Mouse (Mus musculus): Measurements from ENCODE around the gene Kiss1.

- TF ChIP-seq CTCF (IDR thresholded peaks at IDR 0.05; ENCODE audit: borderline replicate concordance, insufficient read depth, low read length): no peak
- no peak for TF ChIP-seq POLR2A (IDR thresholded peaks at IDR 0.05; ENCODE audit: low read depth, low read length)
Measured at GRCm38 (mm10) chr1:133364022-133364630, 42.5 kb downstream of the Kiss1 start.
